Mouse (Mus musculus) cerebellum, adult 2 months (tissue): Measurements from ENCODE around the gene Cbll1. TPM values are rescaled to one million over a fixed set of nuclear protein-coding genes. Genes with fewer than 3 reads are reported as not detected.

ENCODE experiments used
- DNase-seq, 2 experiments: peaks; one replicate each; pipeline ENCODE4 v3.0.0; 2021
- H3K27ac ChIP-seq: fragments of 200-500 bp; 2 replicates; pipeline ENCODE4 v1.5.1; 2012; ENCODE audit warnings: low read length, control low read depth, inconsistent platforms; ENCODE audit not compliant: insufficient read depth
- H3K27me3 ChIP-seq: fragments of 200-500 bp; 2 replicates; pipeline ENCODE4 v1.6.1; 2012; ENCODE audit warnings: inconsistent platforms, mild to moderate bottlenecking, low read length, moderate library complexity; ENCODE audit not compliant: control insufficient read depth, insufficient read depth
- H3K4me1 ChIP-seq: fragments of 200-500 bp; 2 replicates; pipeline ENCODE4 v1.6.1; 2011; ENCODE audit warnings: low read length; ENCODE audit not compliant: control insufficient read depth, insufficient read depth
- H3K4me3 ChIP-seq: fragments of 200-500 bp; replicated peaks from 2 replicates; pipeline ENCODE3; 2011; ENCODE audit warnings: mild to moderate bottlenecking, low read depth, low read length, control low read depth; ENCODE audit not compliant: insufficient read depth
- CTCF ChIP-seq: fragments of 200-500 bp; IDR thresholded peaks from 2 replicates; pipeline ENCODE4 v1.5.1; 2011; ENCODE audit warnings: low read depth, mild to moderate bottlenecking, control low read depth, low read length, moderate library complexity, borderline replicate concordance; ENCODE audit not compliant: insufficient read depth
- POLR2A ChIP-seq: fragments of 200-500 bp; IDR thresholded peaks from 2 replicates; pipeline ENCODE4 v1.6.1; 2011; ENCODE audit warnings: low read length, control low read depth, borderline replicate concordance; ENCODE audit not compliant: insufficient read depth
- WGBS: fragments of 180-500 bp; shearing (Covaris S2); methylation state at CpG from one replicate; pipeline ENCODE4 v1.1.7; 2018; 5-methylcytosine and 5-hydroxymethylcytosine counted together
- polyA plus RNA-seq: library from polyadenylated mRNA; depleted of rRNA; stranded (reverse); fragments of >200 nt; gene quantifications from 2 replicates; pipeline ENCODE4 v1.2.3, GENCODE M21; 2012; rRNA removed

The Cbll1 gene
- polyA plus RNA-seq: 11.3 and 13.3 TPM in 2 replicates

GRCm38 (mm10) chr12:31499314-31500131 is at the start of gene Cbll1:
TSS of gene Cbll1 (minus strand) at chr12:31499616.
- peak; percentile 86 for TF ChIP-seq POLR2A
- no peak for TF ChIP-seq CTCF
- WGBS: under 1% methylated on average over 68 of the region's 68 CpGs
- H3K4me3 ChIP-seq: peak within 1 kb of the TSS; percentile 93
- peaks cover 5% of the 10 kb centered on the region; the same call in 1 of the 2 replicates for H3K4me1 ChIP-seq
- no peaks in the 10 kb centered on the region for H3K27me3 ChIP-seq
- H3K27ac ChIP-seq: peak within 1 kb of the TSS; percentile 98
- peak; percentile 97 to 99 for DNase-seq

GRCm38 (mm10) chr12:31546061-31546460 is 46.6 kb upstream of the Cbll1 start:
- Histone ChIP-seq H3K4me1 (no peaks in the 10 kb centered on the region), H3K4me3 (no peak overlapping the region), H3K27me3 (no peaks in the 10 kb centered on the region; the same call in 1 of the 2 replicates), H3K27ac (no peak overlapping the region)
- DNase-seq: no peak
- no peak for TF ChIP-seq CTCF
- no peak for TF ChIP-seq POLR2A
- WGBS: 85% methylated on average over 1 of the region's 1 CpGs

GRCm38 (mm10) chr12:31545219-31545618 is 45.8 kb upstream of the Cbll1 start:
- no peak overlapping the region for H3K27ac ChIP-seq
- DNase-seq: no peak
- no peaks in the 10 kb centered on the region for H3K27me3 ChIP-seq
- TF ChIP-seq CTCF (no peak), POLR2A (no peak)
- H3K4me1 ChIP-seq: no peaks in the 10 kb centered on the region
- H3K4me3 ChIP-seq: no peak overlapping the region
- 50% methylated on average over 2 of the region's 2 CpGs for WGBS

- no peaks in the 10 kb centered on the region for H3K27me3 ChIP-seq
- WGBS: 86% methylated on average over 5 of the region's 5 CpGs
These were observed 42.1 kb upstream of the Cbll1 start for GRCm38 (mm10) chr12:31541541-31541940.

GRCm38 (mm10) chr12:31539783-31540182 is 40.4 kb upstream of the Cbll1 start:
- H3K27ac ChIP-seq: no peak overlapping the region
- no peaks in the 10 kb centered on the region for H3K27me3 ChIP-seq
- no peak for TF ChIP-seq CTCF
- no peak for TF ChIP-seq POLR2A
- 89% methylated on average over 2 of the region's 2 CpGs for WGBS
- no peak for DNase-seq
- H3K4me3 ChIP-seq: no peak overlapping the region
- H3K4me1 ChIP-seq: no peaks in the 10 kb centered on the region

More at GRCm38 (mm10) chr12:31541541-31541940, 42.1 kb upstream of the Cbll1 start:
- TF ChIP-seq POLR2A (no peak), CTCF (no peak)
- Histone ChIP-seq H3K27ac (no peak overlapping the region), H3K4me1 (no peaks in the 10 kb centered on the region), H3K4me3 (no peak overlapping the region)
- no peak for DNase-seq

- TF ChIP-seq CTCF: no peak
- TF ChIP-seq POLR2A: no peak
- no peak for DNase-seq
- Histone ChIP-seq H3K4me1 (no peaks in the 10 kb centered on the region), H3K4me3 (no peak overlapping the region), H3K27me3 (peaks cover 2% of the 10 kb centered on the region; the same call in 1 of the 2 replicates), H3K27ac (no peak overlapping the region)
- WGBS: 56% methylated on average over 7 of the region's 7 CpGs
These were observed 38.3 kb upstream of the Cbll1 start for GRCm38 (mm10) chr12:31537515-31538230.

GRCm38 (mm10) chr12:31534060-31534843 is 34.8 kb upstream of the Cbll1 start:
- Histone ChIP-seq H3K27me3 (peaks cover 2% of the 10 kb centered on the region; the same call in 1 of the 2 replicates), H3K4me1 (no peaks in the 10 kb centered on the region), H3K27ac (no peak overlapping the region), H3K4me3 (no peak overlapping the region)
- DNase-seq: no peak
- TF ChIP-seq POLR2A (no peak), CTCF (no peak)
- WGBS: 73% methylated on average over 11 of the region's 11 CpGs
